Comparison of ENCODE assay signal across 26 mouse cellular contexts in genomic region chr4:109030266-109030665, GRCm38 (mm10). TPM values are rescaled to one million over a fixed set of nuclear protein-coding genes. Genes with fewer than 3 reads are reported as not detected.
A peak's percentile ranks its signal among the peaks of the same experiment; 100 is the strongest.
DNase-seq lines count a peak whose midpoint lies in the region; ATAC-seq and TF ChIP-seq lines count a peak whose summit lies in the region.
"Had no signal": no experiment of that assay in that cellular context is flagged by ENCODE, and none has a peak within 500 bp of the region (broad histone marks: within the 10 kb centered on the region; RNA-seq: fewer than 3 reads in every experiment).

No protein-coding gene starts in this region.

- TF ChIP-seq POLR2A in myocyte (IDR thresholded peaks at IDR 0.05; ENCODE audit: insufficient read length, low read depth): no peak

- no peak overlapping the region for H3K27ac ChIP-seq in hindbrain, embryonic 16.5 days (ENCODE audit: low read depth, low read length)
- H3K27ac ChIP-seq: embryonic facial prominence, embryonic 10.5 days; embryonic facial prominence, embryonic 12.5 days; forebrain, embryonic 10.5 days; forebrain, embryonic 12.5 days had no signal

- 99% methylated on average over 2 of the region's 2 CpGs for WGBS in hindbrain, embryonic 16.5 days

- H3K4me1 ChIP-seq in hindbrain, embryonic 16.5 days (ENCODE audit: control insufficient read depth, insufficient read depth, low read depth, low read length): no peaks in the 10 kb centered on the region
- H3K4me1 ChIP-seq: embryonic facial prominence, embryonic 10.5 days; embryonic facial prominence, embryonic 12.5 days; forebrain, embryonic 12.5 days had no signal

- no peak overlapping the region for H3ac ChIP-seq in myocyte (ENCODE audit: control insufficient read depth, insufficient read length)

- H3K4me3 ChIP-seq in myocyte: no peak overlapping the region
- H3K4me3 ChIP-seq in hindbrain, embryonic 16.5 days (ENCODE audit: low read length): no peak overlapping the region
- H3K4me3 ChIP-seq: embryonic facial prominence, embryonic 10.5 days; embryonic facial prominence, embryonic 12.5 days; erythroblast, embryonic 14.5 days; forebrain, embryonic 10.5 days; forebrain, embryonic 12.5 days had no signal

- H3K9ac ChIP-seq in hindbrain, embryonic 16.5 days (ENCODE audit: low read depth, low read length): no peak overlapping the region
- H3K9ac ChIP-seq: embryonic facial prominence, embryonic 12.5 days; forebrain, embryonic 12.5 days had no signal

- no peaks in the 10 kb centered on the region for H3K79me2 ChIP-seq in myocyte (ENCODE audit: control insufficient read depth, insufficient read depth)

- 0 out of 2 replicates have a peak, but pooled peaks have one; percentile 8 for ATAC-seq in erythroblast, adult 5-6 weeks (replicated peaks; ENCODE audit: low FRiP score, poor library complexity, severe bottlenecking)
- no peak for ATAC-seq in hindbrain, embryonic 16.5 days
- ATAC-seq: activated CD4-positive, CD25-positive, alpha-beta regulatory T cell, adult 4 months; CD4-positive, CD25-positive, alpha-beta regulatory T cell, adult 4 months; forebrain, embryonic 14.5 days; forebrain, embryonic 16.5 days; Patski had no signal

- no peaks in the 10 kb centered on the region for H3K9me3 ChIP-seq in hindbrain, embryonic 16.5 days (ENCODE audit: control insufficient read depth, low read length)
- H3K9me3 ChIP-seq: embryonic facial prominence, embryonic 10.5 days; embryonic facial prominence, embryonic 12.5 days; forebrain, embryonic 10.5 days; forebrain, embryonic 12.5 days; G1E had no signal

- peaks cover 55% of the 10 kb centered on the region for H3K36me3 ChIP-seq in myocyte (ENCODE audit: control insufficient read depth, insufficient read depth)
- H3K36me3 ChIP-seq in hindbrain, embryonic 16.5 days (ENCODE audit: control insufficient read depth, insufficient read depth, low read length): peaks cover 19% of the 10 kb centered on the region

- DNase-seq in adrenal gland, adult 2 months: peak; percentile 52
- DNase-seq in adrenal gland, postnatal 4 days (ENCODE audit: low spot score in 2 of 2): no peak
- DNase-seq in 3T3-L1 (ENCODE audit: low read depth, low spot score): peak; percentile 55
- DNase-seq in layer of hippocampus, postnatal 10 days (ENCODE audit: low spot score in 2 of 2): no peak
- DNase-seq: adrenal gland, postnatal 10 days; adrenal gland, postnatal 25 days; cerebellum, adult 11-12 months; cerebellum, adult 2 months; cerebellum, adult 9-10 months; cerebellum, postnatal 10 days; cerebellum, postnatal 25 days had no signal

- H3K27me3 ChIP-seq in myocyte (ENCODE audit: control insufficient read depth, insufficient read depth, insufficient read length): no peaks in the 10 kb centered on the region
- no peaks in the 10 kb centered on the region for H3K27me3 ChIP-seq in hindbrain, embryonic 16.5 days (replicated peaks; ENCODE audit: control insufficient read depth, insufficient read depth, low read length)
- H3K27me3 ChIP-seq: CH12.LX; embryonic facial prominence, embryonic 12.5 days; forebrain, embryonic 12.5 days; Patski had no signal

- peak overlapping the region; percentile 10 for H3K4me2 ChIP-seq in myocyte (ENCODE audit: low read depth)
- H3K4me2 ChIP-seq in hindbrain, embryonic 16.5 days (ENCODE audit: low read length): no peak overlapping the region
- H3K4me2 ChIP-seq: embryonic facial prominence, embryonic 12.5 days; forebrain, embryonic 12.5 days had no signal

TF ChIP-seq in myocyte, 11 proteins besides CTCF, POLR2A, EP300 and RAD21:
- TF ChIP-seq USF1 (IDR thresholded peaks at IDR 0.05; ENCODE audit: low read depth) (no peak), MYOG (IDR thresholded peaks at IDR 0.05; ENCODE audit: control insufficient read depth in 1 of 3, insufficient read depth in 1 of 3, insufficient read length in 2 of 3, low read depth in 2 of 3) (peak in 2 of 3 experiments; percentile 23 to 26), MYOD1 (IDR thresholded peaks at IDR 0.05; ENCODE audit: control insufficient read depth in 1 of 3, insufficient read length in 2 of 3, low read depth in 2 of 3) (peak in 1 of 3 experiments; percentile 35)

RNA-seq across cellular contexts. Expression of gene Nrd1, which starts 29.8 kb away (rescaled TPM):
- 100 to 1,000 TPM; 116 to 192 TPM for total RNA-seq in adrenal gland, adult 2 months (2021)
- polyA plus RNA-seq in adrenal gland, adult 2 months (2012; rRNA removed): 8.8 and 8.9 TPM in 2 replicates
- 100 to 1,000 TPM; 112 to 117 TPM for total RNA-seq in adrenal gland, postnatal 4 days (2021)
- 178 and 182 TPM in 2 replicates for total RNA-seq in erythroblast, adult 5-6 weeks (2015; ENCODE audit: low replicate concordance)
- 191 and 203 TPM in 2 replicates for total RNA-seq in erythroblast, adult 5-6 weeks (2017; ENCODE audit: low replicate concordance)
- polyA plus RNA-seq in myocyte (2012; fragmentation: generic; extraction: Trizol): 55.8 TPM
- polyA plus RNA-seq in hindbrain, embryonic 16.5 days (2015; fragmentation: Nextera tagmentation; extraction: Ambion mirVana): 69.8 and 69.9 TPM in 2 replicates
- 100 to 1,000 TPM; 137 to 141 TPM for total RNA-seq in layer of hippocampus, postnatal 10 days (2021)

Comparison
In these comparisons a context has a peak if more than half of its experiments do, and no peak if none do; other contexts are left out.
1. DNase-seq: peak in adrenal gland, adult 2 months (single experiment) and 3T3-L1 (single experiment); none in adrenal gland, postnatal 4 days (0 of 2) and layer of hippocampus, postnatal 10 days (0 of 2).